Mouse (Mus musculus): ENCODE results near the gene Elfn2.

- TF ChIP-seq CTCF (IDR thresholded peaks at IDR 0.05; ENCODE audit: borderline replicate concordance, control insufficient read depth, extremely low read depth, insufficient read depth, low read length, poor library complexity) (no peak), POLR2A (IDR thresholded peaks at IDR 0.05; ENCODE audit: control insufficient read depth, extremely low read depth, insufficient read depth, low read length, poor library complexity) (no peak)
These were observed 18.2 kb downstream of the Elfn2 start for GRCm38 (mm10) chr15:78700420-78700819.

Data from thymus, adult 2 months (tissue).